Mouse (Mus musculus) heart, adult 9 months (tissue): ENCODE data around the gene Elf4.
A peak's percentile ranks its signal among the peaks of the same experiment; 100 is the strongest.
"Not testable (repeated sequence)": the region's sequence is repeated elsewhere in the genome, so short reads cannot be mapped to it uniquely, and the experiment has no call there.

ENCODE experiments used
- DNase-seq, 2 experiments: peaks; one replicate each; pipeline ENCODE4 v3.0.0; 2022; ENCODE audit warnings: low spot score in 2 of 2

The Elf4 gene

DNA sequence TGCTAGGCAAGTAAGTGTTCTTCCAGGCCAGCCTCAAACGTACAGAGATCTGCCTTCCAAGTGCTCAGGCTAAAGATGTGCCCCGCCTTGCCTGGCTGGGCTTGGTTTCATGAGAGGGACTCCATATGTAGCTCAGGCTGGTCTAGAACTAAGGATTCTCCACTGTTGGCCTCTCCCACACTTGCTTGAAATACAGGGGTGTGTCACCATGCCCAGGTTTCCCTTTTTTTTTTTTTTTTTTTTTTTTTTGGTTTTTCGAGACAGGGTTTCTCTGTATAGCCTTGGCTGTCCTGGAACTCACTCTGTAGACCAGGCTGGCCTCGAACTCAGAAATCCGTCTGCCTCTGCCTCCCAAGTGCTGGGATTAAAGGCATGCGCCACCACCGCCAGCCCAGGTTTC, 26.9 kb downstream of the Elf4 start:
- DNase-seq, result not testable (repeated sequence)

DNA sequence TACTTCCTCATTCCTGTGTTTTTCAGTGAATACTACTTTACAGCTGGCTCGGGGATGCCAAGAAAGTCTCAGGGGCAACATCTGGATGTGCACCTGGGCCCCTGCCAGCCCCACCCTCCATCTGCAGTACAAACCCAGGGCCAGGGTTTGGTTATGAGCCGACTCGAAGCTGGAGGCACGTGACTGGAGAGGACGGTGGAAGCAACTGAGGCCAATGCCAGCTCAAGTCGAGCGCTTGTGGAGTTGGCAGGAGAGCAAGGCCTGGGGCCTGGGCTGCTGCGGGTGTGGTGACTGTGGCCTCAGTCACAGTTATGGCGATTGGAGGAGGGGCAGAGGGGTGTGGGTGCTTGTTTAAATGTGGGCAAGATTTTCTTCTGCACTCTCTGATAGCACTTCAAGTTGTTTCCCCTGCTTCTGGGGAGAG, 27.4 kb downstream of the Elf4 start:
- no peak for DNase-seq

DNA sequence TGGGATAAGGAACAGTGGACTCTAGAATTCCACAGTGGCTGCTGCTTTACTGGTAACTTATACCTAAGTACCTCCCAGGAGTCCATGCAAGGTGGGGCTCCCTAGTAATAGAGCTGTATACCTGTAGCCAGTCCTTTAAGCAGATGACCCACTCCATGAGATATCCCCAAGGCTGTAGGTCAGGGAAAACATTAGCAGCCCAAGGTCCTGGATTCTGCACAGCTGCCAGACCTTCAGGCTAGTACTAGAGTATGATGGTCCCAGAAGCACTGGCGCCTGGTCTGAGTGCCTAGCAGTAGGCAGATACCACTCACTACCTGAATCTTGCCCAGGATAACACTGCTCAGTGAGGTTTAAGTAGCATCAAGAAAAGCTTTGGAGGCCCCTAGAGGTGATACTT, 28.7 kb downstream of the Elf4 start:
- DNase-seq, result no peak

DNA sequence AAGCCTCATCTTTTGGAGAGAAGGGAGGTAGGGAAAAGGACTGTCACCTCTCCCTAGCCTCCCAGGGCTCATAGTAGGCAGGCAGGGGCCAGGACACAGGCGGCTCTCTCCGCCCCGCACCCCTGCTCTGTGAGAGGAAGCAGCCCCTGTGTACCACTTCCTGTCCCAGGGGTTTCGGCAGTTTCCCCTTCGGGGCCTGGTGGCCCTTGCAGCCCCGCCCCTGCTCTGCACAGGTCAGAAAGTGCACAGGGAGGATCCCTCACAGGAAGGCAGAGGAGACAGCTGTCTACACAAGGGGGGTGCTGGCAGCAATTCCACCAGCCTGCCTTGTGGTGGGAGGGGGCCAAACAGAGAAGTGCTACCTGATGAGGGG, 29.4 kb downstream of the Elf4 start:
- no peak for DNase-seq

DNA sequence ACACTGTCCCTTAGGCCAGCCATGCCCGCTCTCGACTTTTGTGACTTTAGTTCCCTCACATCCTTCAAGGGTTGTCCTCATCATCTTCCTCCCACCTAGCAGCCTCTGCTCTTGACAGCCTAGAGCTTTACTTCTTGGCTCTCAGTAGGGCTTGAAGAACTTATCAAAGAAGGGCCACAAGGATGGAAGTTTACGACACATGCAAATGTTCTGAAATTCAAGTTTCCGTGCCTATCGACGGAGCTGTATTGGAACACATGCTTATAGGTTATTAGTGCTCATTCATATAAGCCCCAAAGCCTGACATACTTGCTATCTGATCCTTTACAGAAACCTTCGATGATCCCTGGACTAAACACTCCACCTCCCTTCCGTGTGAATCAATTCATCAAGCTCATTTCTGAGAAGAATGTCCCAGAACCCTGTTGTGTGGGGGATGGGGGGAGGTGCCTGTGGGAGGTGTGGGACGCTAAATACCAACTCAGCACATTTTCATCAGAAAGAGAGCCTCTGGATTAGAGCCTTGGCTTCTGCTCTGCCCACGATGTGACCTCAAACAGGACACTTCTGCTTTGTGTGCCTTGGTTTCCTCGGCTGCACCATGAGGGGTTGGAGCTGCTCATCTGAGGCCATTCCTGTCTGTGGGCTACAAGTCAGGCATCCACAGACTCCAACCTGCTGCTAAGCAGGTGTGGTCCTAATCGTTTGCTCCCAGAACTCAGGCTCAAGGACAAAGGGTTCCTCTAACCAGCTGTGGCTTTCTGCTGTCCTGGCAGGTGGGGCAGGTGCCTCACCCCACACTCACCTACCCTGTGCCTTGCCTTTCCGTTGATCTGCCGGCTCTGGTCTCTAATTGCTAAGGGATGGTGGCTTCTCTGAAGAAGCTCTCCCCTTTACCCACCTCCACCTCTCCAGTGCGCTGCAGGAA, 30.1 kb downstream of the Elf4 start:
- DNase-seq, result no peak

DNA sequence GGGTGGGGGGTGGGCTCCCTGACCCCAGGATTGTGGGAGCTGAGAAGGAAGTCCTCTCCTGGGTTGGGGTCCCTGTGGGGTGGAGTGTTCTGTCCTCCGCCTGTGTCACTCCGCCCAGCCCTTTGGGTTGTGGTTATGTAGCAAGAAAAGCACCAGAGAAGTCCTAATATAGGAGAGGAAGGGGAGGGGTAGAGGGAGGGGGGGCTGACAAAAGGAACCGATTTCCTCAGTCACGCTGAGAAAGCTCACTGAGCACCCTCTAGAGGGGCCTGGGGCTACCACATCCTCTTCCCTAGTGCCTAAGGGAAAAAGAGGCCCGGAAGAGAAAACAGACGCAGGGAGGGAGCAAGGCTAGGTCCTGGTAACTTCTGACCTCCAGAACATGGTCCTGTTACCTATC, 33.4 kb downstream of the Elf4 start:
- DNase-seq, result no peak

DNA sequence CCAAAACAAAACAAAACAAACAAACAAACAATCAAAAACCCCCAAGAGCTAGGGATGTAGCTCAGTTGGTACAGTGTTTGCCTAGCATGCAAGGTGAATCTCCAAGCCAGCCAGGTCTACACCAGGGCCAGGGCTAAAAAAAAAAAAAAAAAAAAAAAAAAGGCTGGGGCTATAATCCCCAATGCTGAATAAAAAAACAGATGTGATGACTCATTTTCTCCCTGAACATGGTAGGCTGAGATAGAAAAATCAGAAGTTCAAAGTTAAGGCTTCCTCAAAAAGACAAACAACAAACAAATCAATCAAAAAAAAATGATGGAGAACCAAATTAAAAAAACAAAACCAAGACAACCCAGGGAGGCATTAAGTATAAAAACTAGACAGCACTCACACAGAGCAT, 33.8 kb downstream of the Elf4 start:
- no peak for DNase-seq

DNA sequence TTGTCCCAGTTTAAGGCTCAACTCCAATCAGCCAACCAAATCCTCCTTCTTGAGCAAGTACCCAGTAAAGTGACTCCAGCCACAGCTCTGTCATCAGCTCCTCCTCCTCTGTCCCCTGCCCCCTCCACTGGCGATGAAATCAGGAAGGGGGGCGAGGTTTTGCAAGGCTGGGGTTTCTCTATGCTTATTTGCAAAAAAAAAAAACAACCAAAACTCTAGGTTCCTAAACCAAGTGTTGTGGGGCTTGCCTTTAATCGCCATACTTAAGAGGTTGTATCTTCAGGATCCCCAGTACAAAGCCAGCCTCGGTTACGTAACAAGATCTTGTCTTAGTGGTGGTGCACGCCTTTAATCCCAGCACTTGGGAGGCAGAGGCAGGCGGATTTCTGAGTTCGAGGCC, 34.3 kb downstream of the Elf4 start:
- DNase-seq, result no peak

DNA sequence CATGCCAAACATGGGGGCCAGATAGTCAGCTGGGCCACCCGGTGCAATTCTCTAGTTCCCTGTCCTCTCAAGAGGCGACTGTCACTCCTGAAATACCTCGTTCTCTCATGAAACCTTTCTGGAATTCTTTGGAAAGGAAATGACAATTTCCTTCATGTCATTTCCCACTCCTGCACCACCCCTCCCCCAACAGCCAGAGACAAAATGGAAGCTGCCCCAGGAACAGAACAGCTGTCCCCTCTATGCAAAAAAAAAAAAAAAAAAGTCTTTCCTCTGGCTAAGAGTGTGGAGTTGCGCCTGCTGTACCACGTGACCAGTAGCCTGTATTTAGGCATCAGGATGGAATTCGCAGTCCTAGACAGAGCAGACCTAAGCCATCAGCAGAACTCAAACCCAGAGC, 34.7 kb downstream of the Elf4 start:
- DNase-seq, result peak; percentile 49 to 61

DNA sequence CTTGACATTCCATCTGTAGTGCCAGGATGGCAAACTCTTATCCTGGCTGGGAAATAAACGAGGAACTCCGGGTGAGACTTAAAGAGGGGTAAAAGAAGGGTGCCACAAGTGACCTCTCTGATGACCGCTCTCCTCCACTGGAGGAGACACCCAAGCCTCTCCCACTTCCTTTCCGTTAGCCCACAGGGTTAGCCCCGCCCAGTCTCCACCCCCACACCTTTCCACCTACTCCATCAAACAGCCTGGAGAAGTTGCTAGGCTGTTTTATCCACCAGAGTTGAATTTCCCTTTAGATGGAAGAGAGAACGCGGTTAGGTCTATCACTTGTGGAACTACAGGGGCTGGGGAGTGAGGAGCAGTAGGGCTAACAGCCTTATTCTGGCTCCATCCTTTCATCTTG, 37.7 kb downstream of the Elf4 start:
- DNase-seq, result no peak

DNA sequence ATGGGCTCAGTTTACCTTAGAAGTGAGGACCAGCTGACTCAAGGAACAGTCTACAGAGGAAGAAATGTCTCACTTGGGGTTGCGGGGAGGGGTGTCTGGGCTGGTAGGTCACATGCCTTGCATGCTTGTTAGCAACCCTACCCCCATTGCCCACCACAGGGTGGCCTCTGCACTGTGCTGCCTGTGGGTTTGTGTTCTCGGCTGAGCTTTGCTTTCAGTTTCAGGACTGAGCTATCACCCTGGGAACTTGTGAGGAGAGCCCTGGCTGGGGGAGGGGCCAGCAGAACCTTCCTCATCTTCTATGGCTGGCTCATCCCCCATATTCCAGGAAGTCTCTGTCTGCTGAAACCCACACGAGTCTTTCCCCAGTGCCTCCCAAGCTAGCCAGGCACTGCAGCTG, 38.3 kb downstream of the Elf4 start:
- DNase-seq, result peak; percentile 60 to 64

DNA sequence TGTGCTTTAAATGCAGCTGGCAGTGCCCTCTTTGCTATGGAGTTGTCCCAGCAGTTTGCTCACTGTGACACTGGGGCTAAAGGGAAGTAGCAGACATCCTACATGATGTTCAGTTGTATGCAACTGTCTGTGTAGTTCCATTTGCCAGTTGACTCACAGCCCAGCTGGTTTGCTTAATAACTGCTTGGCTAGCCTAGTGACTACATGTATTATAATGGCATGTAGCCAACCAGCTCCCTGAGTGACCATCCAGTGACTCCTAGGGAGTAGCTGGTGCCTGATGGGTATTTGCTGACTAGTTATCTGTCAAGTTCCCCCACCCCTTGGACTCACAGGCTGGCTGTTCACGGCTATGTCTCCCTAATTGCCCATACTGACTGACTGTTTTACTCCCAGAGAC, 39.3 kb downstream of the Elf4 start:
- DNase-seq, result no peak

DNA sequence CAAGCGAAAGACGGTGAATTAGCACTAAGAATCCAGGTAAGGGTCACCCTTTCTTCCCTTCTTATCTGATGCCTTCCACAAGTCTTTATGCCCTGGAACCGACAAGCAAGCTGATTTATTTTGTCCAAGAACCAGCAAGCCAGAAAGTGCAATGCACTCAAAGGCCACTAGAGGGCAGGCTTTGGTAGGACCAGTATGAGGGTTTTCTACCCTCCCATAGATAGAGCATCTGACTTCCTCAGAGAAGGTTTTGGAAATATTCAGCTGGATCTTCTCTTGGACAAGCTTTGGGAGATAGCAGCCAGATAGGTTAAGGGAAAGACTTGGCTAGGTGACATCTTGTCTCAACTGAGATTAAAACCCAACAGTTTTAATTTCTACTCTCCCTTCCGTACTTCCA, 39.9 kb downstream of the Elf4 start:
- DNase-seq, result peak in 1 of 2 experiments; percentile 68

DNA sequence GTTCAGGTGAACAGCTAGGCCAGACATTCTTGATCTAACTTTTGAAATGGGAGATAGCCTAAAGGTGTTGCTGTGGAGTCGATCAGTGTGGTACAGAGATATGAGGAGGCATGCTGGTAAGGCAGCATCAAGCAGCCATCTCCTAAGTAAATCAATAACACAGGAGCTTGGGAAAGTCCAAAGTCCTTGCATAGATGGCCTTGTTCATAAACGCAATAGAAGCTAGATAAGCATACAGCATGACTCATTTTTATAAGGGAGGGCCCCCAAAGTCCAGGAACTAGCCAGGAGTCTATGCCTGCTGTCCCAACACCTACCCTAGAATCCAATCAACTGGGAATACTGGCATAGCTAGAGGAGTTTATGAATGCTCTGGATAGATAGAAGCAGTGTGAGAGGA, 44.5 kb downstream of the Elf4 start:
- no peak for DNase-seq

DNA sequence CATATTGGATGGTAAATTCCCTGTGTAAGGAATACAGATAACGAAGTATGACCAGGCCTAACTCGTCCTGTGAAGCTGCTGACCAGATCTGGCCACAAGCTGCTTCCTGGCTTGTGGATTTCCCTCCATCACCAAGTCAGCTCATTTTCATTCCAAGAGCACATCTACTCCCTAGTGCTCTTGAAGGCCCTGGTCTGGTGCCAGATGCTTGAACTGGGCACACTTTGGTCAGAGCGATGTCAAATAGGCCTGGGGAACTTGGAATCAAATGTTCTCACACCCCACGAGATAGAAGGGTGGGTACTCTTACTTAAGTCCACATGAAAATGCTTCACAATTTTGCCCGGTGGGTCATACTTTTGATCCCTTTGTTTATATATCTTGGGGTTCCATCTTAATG, 48.6 kb downstream of the Elf4 start:
- no peak for DNase-seq

DNA sequence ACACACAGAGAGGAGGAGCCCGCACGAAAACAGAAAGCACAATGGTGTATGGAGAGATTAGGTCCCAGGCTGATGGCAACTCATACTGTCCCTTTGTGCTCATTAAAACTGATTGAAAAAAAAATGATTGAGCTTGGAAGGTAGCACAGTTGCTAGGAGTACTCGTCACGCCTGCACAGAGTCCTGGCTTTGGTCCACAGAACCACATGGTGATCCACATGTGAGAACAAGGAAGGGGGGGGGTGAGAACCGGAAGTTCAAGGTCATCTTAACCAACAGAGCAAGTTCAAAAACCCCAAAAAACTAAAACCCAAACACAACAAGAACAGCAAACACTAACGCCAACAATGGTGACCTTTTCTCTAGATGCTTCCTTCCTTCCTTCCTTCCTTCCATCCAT, 50.3 kb downstream of the Elf4 start:
- DNase-seq, result no peak

DNA sequence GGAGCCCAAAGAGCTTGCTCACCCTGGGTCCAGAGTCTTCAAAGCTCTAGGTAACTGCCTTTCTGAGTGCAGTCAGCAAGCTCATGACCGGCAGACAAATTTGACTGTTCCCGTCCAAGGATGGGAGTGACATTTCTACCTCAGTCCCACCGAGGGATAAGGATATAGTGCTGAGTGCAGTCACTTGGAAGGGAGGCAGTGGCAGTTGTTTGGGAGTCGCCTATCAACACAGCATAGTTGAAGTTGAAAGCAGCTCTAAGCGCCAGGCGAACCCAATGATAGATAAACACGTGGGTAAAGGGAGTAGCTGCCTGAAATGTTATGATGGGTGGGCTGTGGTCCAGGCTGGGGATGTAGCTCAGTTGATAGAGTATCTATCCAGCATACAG, 52.5 kb downstream of the Elf4 start:
- no peak for DNase-seq

DNA sequence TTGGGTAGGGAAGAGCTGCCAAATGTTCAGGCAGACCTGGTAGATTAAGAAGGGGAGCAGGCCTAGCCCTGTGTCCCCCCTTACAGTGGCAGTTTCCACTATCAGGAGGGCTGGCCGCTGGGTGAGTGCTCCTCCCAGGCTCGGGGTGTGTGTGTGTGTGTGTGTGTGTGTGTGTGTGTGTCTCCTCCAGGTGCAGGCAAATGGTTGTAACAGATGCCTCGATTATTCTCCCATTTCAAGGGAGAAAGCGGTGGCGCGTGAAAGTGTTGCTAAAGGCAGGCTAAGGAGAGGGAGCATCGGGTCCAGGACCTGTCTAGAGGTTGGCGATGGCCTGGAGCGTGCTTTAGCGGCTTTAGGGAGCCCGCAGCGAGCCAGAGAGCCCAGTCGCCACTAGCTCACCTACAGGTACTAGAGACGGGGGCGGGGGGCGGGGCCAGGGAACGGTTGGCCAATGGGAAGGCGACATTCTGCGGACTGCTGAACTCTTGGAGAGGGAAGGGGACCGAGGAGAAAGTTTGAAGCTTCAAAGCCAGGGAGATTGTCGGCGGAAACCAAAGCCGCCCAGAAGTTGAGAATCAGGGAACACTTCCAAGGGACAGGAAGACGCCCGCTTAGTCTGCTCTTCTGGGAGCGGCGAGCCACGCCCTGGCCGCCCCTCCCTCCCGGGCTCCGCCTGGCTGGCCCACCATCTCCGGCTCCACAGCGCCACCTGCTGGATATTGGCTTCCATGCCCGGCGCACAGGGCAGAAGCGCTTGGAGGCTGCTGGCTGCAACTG, 53.1 kb downstream of the Elf4 start:
- DNase-seq, result peak; percentile 72 to 85

DNA sequence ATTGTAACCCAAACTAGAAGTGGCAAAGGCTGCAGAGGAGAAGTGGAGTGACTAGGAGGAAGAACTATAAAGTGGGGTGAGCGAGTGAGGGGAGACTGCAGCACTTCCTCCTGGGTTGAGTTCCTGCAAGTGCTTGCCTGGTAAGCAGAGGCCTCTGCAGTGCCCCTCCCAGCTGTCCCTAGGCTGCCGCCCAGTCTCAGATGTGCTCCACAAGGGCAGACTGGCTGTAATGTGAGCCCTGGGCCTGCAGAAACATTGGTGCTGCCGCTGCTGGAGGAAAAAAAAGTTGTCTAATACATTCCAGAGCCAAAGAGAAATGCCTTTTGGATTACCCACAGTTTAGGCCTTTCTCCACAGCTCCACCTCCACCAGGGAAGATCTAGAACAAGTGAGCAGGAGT, 57.8 kb downstream of the Elf4 start:
- DNase-seq, result peak in 1 of 2 experiments; percentile 17

DNA sequence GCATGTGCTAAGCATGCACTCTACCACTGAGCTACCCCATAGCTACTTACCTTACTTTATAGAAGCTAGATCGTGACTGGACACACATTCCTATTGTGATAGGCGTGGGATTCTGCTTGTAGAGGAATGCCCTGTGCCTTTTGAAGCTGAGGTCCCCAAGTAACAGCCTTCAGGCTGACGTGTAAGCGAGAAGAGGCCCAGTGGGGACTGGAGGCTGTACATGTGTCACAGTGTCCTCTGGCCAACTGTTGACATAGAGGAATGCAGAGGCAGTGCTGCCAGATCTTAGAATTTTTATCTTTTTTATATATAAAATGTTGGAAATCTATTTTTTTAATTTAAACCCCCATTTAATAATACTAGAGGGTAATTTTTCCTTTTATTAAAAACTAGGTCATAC, 62.9 kb downstream of the Elf4 start:
- DNase-seq, result no peak

DNA sequence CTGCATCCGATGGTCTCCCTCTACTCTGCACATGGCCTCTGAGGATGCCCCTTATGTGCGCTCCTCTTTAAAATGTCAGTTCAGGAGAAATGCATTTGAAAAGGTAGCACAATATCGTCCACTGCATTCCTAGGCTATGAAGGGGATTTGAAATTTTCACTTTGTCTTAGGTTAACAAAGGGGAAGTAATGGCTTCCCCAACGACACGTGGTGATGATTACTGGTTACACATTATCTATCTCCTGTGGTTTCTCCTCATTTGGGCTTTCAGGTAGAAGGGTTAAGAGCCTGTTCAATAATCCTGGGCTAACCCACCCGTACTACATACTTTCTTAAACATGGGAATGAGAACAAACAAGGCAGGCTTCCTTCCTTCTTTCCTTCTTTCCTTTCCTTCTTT, 73.6 kb downstream of the Elf4 start:
- DNase-seq, result no peak

DNA sequence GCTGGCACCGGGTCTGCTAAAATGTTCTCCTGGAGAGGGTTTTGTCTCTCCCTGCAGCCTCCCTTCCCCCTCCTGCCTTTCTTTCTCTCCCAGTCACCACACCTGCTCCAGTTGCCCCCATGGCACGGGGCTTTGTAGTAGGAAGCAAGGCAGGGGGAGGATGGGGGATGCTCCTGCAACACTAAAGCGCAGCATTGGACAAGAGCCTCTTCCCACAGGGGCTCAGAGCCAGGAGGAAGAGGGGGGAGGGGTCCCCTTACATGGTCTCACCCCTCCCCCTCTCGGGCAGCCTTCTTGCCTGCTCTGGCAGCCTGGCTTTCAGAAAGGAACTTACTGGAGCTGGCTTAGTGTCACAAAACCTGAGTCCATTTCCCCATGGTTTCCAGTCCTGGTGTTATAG, 77.0 kb downstream of the Elf4 start:
- DNase-seq, result no peak

DNA sequence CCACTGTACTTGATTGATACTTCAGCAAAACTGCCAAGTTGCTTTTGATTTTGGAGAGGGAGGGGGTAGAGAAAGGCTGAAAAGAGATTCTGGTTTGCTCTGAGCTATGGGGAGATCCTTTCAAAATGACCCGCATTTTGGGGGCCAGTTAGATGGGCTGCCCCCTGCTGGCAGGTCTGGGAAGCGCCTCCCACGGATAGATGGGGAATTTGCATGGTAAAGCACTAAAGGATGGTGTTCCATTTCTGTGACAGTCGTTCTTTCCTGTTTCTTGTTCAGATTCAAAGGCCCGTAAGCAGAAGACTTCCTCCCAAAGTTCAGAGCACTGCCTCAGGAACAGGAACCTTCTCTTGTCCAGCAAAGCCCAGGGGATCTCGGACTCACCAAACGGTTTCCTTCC, 79.3 kb downstream of the Elf4 start:
- peak; percentile 33 to 44 for DNase-seq
